Mouse (Mus musculus) E14TG2a.4 (cell line): ENCODE measurements at regions not wholly inside any gene's neighbourhood (a gene's known extent, or its start where the extent isn't known, plus 50 kb on each side); places are given as distances from the start of the nearest gene placed in this dataset.

Experiments
- CTCF ChIP-seq: conservative IDR thresholded peaks from 2 replicates; pipeline ENCODE4 v1.5.1; 2014; ENCODE audit warnings: low read length
- POU5F1 ChIP-seq: IDR thresholded peaks from 2 replicates; pipeline ENCODE4 v1.6.1; 2014; ENCODE audit warnings: low read length, borderline replicate concordance

- TF ChIP-seq CTCF (no peak), POU5F1 (no peak)
Measured at GRCm38 (mm10) chr4:10114831-10115230, 759.5 kb upstream of the 2610301B20Rik start.
